Mouse (Mus musculus): ENCODE measurements around the gene Pemt. TPM values are rescaled to one million over a fixed set of nuclear protein-coding genes. Genes with fewer than 3 reads are reported as not detected.
"Not testable (repeated sequence)": the region's sequence is repeated elsewhere in the genome, so short reads cannot be mapped to it uniquely, and the experiment has no call there.

The Pemt gene
- polyA plus RNA-seq, 1 experiment from 2014 or later = 17.6 TPM

DNA sequence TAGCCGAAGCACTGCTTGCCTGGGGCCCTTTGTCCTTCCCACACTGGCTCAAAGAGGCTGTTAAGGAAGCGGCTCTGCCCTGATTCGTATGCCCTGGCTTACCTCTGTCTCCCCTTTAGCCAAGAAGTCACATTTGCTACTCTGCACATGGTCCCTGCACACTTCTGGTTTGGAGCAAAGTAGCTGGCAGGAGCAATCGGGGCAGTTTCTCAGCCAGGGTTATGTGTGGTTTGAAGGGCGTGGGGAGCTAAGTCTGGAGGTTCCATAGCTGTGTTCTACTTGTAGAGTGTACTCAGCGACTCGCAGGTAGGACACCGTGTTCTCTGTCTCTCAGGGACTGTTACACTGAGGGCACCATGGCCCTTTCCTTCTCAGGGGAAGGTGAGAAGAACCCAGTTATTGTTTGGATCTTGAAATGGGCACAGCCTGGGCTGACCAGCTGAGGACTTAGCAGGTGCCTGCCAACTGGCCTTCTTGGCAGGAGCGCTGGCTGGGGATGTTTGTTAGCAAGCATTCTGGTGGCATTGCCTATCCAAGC lies 84.9 kb downstream of the Pemt start:
- Histone ChIP-seq H3K36me3 (ENCODE audit: control insufficient read depth, insufficient read depth, low read length) (peaks cover 2% of the 10 kb centered on the region; the same call in 1 of the 2 replicates), H3K27ac (ENCODE audit: low read depth, low read length) (peak overlapping the region; percentile 84), H3K9me3 (replicated peaks; ENCODE audit: control insufficient read depth, low read length) (no peaks in the 10 kb centered on the region), H3K27me3 (ENCODE audit: control insufficient read depth, insufficient read depth, low read length) (0 out of 2 replicates have a peak, but pooled peaks cover 4% of the 10 kb centered on the region), H3K4me1 (ENCODE audit: control insufficient read depth, insufficient read depth, low read length) (peaks cover 58% of the 10 kb centered on the region), H3K9ac (ENCODE audit: low read depth, low read length) (peak overlapping the region; percentile 61), H3K4me2 (peak overlapping the region; percentile 33), H3K4me3 (ENCODE audit: low read depth, low read length) (no peak overlapping the region)
- 64% methylated on average over 9 of the region's 9 CpGs for WGBS (ENCODE audit: insufficient replicate concordance)
- no peak for ATAC-seq (replicated peaks; ENCODE audit: insufficient number of reproducible peaks, low FRiP score, low TSS enrichment)

DNA sequence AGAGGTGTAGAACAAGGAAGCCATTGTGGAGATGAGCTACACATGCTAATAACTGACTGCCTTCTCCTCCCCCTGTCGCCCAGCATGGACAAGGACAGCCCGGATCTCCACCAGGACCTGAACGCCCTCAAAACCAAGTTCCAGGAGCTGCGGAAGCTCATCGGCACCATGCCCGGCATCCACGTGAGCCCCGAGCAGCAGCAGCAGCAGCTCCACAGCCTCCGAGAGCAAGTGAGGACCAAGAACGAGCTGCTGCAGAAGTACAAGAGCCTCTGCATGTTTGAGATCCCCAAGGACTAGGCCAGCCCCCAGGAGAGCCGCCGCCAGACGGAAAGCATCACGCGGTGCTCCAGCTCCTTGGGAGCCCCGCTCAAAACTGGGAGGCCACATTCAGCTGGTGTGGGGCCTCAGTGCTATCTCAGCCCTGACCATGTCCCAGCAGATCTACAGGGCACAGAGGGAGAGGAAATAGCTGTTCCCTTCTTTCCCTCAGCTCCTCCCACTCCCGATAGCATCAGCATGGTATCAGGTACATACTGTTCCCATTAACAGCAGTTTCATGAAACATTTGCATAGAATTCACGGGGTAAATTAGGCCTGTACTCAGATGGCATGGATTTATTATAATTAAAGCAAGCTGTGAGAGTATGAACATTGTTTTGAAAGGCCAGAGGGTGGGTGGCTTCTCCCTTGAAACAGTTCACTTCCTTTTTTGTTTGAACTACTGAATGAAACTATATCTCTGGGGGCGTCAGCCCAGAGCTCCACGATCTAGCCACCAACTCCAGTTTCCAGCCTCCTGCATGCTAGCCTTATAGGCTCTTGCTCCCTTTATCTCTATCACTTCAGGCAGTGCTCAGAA lies 85.6 kb downstream of the Pemt start:
- Histone ChIP-seq H3K4me1 (ENCODE audit: control insufficient read depth, insufficient read depth, low read length) (peaks cover 53% of the 10 kb centered on the region), H3K27ac (ENCODE audit: low read depth, low read length) (peak overlapping the region; percentile 84), H3K9me3 (replicated peaks; ENCODE audit: control insufficient read depth, low read length) (no peaks in the 10 kb centered on the region), H3K27me3 (ENCODE audit: control insufficient read depth, insufficient read depth, low read length) (0 out of 2 replicates have a peak, but pooled peaks cover 4% of the 10 kb centered on the region), H3K4me2 (peak overlapping the region; percentile 33), H3K4me3 (ENCODE audit: low read depth, low read length) (no peak overlapping the region), H3K36me3 (ENCODE audit: control insufficient read depth, insufficient read depth, low read length) (peaks cover 5% of the 10 kb centered on the region; the same call in 1 of the 2 replicates), H3K9ac (ENCODE audit: low read depth, low read length) (peak overlapping the region; percentile 24; the same call in 1 of the 2 replicates)
- 59% methylated on average over 20 of the region's 20 CpGs for WGBS (ENCODE audit: insufficient replicate concordance)
- no peak for ATAC-seq (replicated peaks; ENCODE audit: insufficient number of reproducible peaks, low FRiP score, low TSS enrichment)

DNA sequence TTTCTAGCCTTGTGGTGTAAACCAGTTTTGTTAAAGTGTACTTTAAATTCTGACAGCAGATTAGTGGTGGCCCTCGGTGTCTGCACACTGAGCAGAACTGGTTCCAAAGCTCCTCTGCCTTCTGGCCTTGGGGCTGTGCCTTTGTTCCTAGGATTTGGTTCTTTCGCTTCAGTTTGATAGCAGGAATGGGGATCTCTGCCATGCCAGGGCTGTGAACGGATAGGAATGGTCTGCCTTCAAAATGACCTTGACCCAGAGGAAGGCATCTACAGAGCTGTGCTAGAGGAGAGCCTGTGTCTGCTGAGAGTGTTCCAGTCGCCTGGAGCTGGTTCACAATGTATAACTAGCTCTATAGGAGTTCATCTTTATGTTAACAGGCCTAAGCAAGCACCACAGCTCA lies 86.8 kb downstream of the Pemt start:
- Histone ChIP-seq H3K9ac (ENCODE audit: low read depth, low read length) (no peak overlapping the region), H3K4me1 (ENCODE audit: control insufficient read depth, insufficient read depth, low read length) (peaks cover 46% of the 10 kb centered on the region), H3K36me3 (ENCODE audit: control insufficient read depth, insufficient read depth, low read length) (peaks cover 5% of the 10 kb centered on the region; the same call in 1 of the 2 replicates), H3K27me3 (ENCODE audit: control insufficient read depth, insufficient read depth, low read length) (0 out of 2 replicates have a peak, but pooled peaks cover 3% of the 10 kb centered on the region), H3K27ac (ENCODE audit: low read depth, low read length) (peak overlapping the region; percentile 84), H3K4me3 (ENCODE audit: low read depth, low read length) (no peak overlapping the region), H3K9me3 (replicated peaks; ENCODE audit: control insufficient read depth, low read length) (no peaks in the 10 kb centered on the region), H3K4me2 (no peak overlapping the region)
- WGBS (ENCODE audit: insufficient replicate concordance) = 55% methylated on average over 4 of the region's 4 CpGs
- ATAC-seq (replicated peaks; ENCODE audit: insufficient number of reproducible peaks, low FRiP score, low TSS enrichment) = no peak

DNA sequence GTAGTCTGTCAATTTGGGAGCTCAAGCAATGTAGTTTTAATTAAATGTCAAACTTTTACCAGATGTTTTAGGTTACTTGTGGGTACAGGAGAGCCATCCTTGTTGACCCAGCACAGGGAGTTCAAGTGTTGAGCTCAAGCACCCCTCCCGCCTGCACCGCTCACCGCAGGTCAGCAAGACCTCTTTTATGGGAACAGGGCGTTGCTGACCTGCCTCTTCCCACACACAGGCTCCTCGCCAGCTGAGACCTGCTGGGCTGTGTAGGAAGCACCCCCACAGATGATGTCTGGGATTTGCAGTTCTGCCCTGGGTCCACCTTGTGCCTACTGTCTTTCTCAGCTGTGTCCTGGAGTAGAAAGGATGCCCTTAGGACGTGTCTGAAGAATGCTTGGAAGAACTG lies 89.5 kb downstream of the Pemt start:
- no peak for ATAC-seq (replicated peaks; ENCODE audit: insufficient number of reproducible peaks, low FRiP score, low TSS enrichment)
- no peak overlapping the region for H3K4me2 ChIP-seq
- no peak overlapping the region for H3K27ac ChIP-seq (ENCODE audit: low read depth, low read length)
- no peak overlapping the region for H3K9ac ChIP-seq (ENCODE audit: low read depth, low read length)
- 75% methylated on average over 6 of the region's 6 CpGs for WGBS (ENCODE audit: insufficient replicate concordance)
- peaks cover 28% of the 10 kb centered on the region for H3K4me1 ChIP-seq (ENCODE audit: control insufficient read depth, insufficient read depth, low read length)
- H3K9me3 ChIP-seq (replicated peaks; ENCODE audit: control insufficient read depth, low read length) = no peaks in the 10 kb centered on the region
- H3K36me3 ChIP-seq (ENCODE audit: control insufficient read depth, insufficient read depth, low read length) = peaks cover 5% of the 10 kb centered on the region; the same call in 1 of the 2 replicates
- H3K27me3 ChIP-seq (ENCODE audit: control insufficient read depth, insufficient read depth, low read length) = no peaks in the 10 kb centered on the region
- H3K4me3 ChIP-seq (ENCODE audit: low read depth, low read length) = no peak overlapping the region

DNA sequence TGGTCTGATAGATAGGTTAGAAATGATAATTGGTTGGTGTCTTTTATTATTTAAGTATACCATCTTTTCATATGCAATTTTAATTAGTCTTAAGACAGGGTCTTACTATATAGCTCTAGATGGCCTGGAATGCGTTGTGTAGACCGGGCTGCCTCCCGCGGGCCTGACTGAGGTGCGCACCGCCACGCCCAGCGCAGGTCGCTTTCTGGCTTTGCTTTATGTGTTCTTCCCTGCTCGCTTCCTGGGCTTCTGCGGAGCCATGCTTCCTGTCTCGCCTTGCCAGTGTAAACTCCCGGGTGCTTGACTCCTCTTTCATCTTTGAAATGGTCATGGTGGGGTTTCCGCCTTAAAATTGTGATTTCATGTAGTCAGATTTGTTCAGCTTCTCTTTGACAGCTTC lies 93.4 kb downstream of the Pemt start:
- Histone ChIP-seq H3K9ac (ENCODE audit: low read depth, low read length) (no peak overlapping the region), H3K27me3 (ENCODE audit: control insufficient read depth, insufficient read depth, low read length) (no peaks in the 10 kb centered on the region), H3K4me3 (ENCODE audit: low read depth, low read length) (no peak overlapping the region), H3K36me3 (ENCODE audit: control insufficient read depth, insufficient read depth, low read length) (peaks cover 3% of the 10 kb centered on the region; the same call in 1 of the 2 replicates), H3K27ac (ENCODE audit: low read depth, low read length) (no peak overlapping the region), H3K4me1 (ENCODE audit: control insufficient read depth, insufficient read depth, low read length) (peaks cover 11% of the 10 kb centered on the region), H3K9me3 (replicated peaks; ENCODE audit: control insufficient read depth, low read length) (no peaks in the 10 kb centered on the region), H3K4me2 (no peak overlapping the region)
- no peak for ATAC-seq (replicated peaks; ENCODE audit: insufficient number of reproducible peaks, low FRiP score, low TSS enrichment)
- WGBS (ENCODE audit: insufficient replicate concordance) = 82% methylated on average over 14 of the region's 14 CpGs

DNA sequence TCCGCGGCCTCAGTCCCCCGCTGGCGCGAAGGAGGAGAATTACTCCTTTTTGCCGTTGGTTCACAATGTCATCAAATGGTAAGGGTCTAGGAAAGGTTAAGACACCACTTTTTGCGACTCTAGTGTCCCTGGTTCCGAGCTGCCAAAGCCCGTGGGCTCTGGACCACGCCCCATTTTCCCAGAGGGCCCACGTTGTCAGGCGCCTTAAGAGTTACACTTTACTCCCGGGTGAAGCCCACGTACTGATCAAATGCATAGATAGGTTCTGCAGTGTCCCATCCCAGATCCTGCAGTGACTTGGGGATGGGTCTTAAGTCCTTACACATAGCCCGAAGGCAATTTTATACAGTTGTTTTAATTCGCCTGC lies 97.9 kb downstream of the Pemt start:
- no peaks in the 10 kb centered on the region for H3K27me3 ChIP-seq (ENCODE audit: control insufficient read depth, insufficient read depth, low read length)
- 2% methylated on average over 16 of the region's 16 CpGs for WGBS (ENCODE audit: insufficient replicate concordance)
- no peaks in the 10 kb centered on the region for H3K9me3 ChIP-seq (replicated peaks; ENCODE audit: control insufficient read depth, low read length)
- peak overlapping the region; percentile 69 for H3K4me2 ChIP-seq
- ATAC-seq (replicated peaks; ENCODE audit: insufficient number of reproducible peaks, low FRiP score, low TSS enrichment) = 0 out of 2 replicates have a peak, but pooled peaks have one; percentile 62
- H3K4me3 ChIP-seq (ENCODE audit: low read depth, low read length) = peak overlapping the region; percentile 99
- H3K36me3 ChIP-seq (ENCODE audit: control insufficient read depth, insufficient read depth, low read length) = no peaks in the 10 kb centered on the region; the same call in 1 of the 2 replicates
- peak overlapping the region; percentile 62 for H3K27ac ChIP-seq (ENCODE audit: low read depth, low read length)
- peaks cover 11% of the 10 kb centered on the region; the same call in 1 of the 2 replicates for H3K4me1 ChIP-seq (ENCODE audit: control insufficient read depth, insufficient read depth, low read length)
- H3K9ac ChIP-seq (ENCODE audit: low read depth, low read length) = peak overlapping the region; percentile 99

DNA sequence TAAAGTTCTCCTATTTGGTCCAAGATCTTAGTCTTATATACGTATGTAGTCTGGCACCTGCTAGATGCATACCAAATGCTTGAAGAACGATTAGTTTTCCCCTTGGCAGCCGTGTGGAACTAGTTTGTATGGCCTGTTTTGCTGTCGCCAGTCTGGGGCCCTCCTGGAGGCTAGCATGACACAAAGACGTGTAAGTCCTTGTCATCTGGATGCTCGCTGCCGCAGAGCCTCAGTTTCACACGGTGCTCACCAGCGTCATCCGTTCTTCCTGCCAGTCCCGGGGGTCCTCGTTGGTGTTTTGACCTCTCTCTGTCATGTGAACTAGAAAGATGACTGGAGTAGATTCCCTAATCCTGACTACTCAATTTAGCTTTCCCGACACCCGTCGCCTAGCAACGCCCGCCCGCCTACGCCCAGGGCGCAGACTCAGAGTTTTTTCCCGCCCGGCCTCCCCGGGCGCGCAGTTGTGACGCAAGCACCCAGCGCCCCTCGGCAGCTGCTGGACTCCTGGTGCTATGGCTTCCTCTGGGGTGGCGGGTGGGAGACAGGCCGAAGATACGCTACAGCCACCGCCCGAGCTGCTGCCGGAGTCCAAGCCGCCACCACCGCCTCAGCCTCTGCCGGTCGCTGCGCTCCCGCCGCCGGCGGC lies 98.4 kb downstream of the Pemt start, which contains the start of gene Med9:
Gene Med9 (plus strand): TSS at position 455 of the 649 bp plus-strand sequence.
- Histone ChIP-seq H3K4me3 (ENCODE audit: low read depth, low read length) (peak within 1 kb of the TSS; percentile 99), H3K36me3 (ENCODE audit: control insufficient read depth, insufficient read depth, low read length) (no peaks in the 10 kb centered on the region; the same call in 1 of the 2 replicates), H3K27me3 (ENCODE audit: control insufficient read depth, insufficient read depth, low read length) (no peaks in the 10 kb centered on the region), H3K27ac (ENCODE audit: low read depth, low read length) (peak within 1 kb of the TSS; percentile 62), H3K4me2 (peak within 1 kb of the TSS; percentile 69), H3K9me3 (replicated peaks; ENCODE audit: control insufficient read depth, low read length) (no peaks in the 10 kb centered on the region), H3K9ac (ENCODE audit: low read depth, low read length) (peak within 1 kb of the TSS; percentile 99), H3K4me1 (ENCODE audit: control insufficient read depth, insufficient read depth, low read length) (peaks cover 11% of the 10 kb centered on the region; the same call in 1 of the 2 replicates)
- ATAC-seq (replicated peaks; ENCODE audit: insufficient number of reproducible peaks, low FRiP score, low TSS enrichment) = peak; percentile 93
- 1% methylated on average over 43 of the region's 43 CpGs for WGBS (ENCODE audit: insufficient replicate concordance)

DNA sequence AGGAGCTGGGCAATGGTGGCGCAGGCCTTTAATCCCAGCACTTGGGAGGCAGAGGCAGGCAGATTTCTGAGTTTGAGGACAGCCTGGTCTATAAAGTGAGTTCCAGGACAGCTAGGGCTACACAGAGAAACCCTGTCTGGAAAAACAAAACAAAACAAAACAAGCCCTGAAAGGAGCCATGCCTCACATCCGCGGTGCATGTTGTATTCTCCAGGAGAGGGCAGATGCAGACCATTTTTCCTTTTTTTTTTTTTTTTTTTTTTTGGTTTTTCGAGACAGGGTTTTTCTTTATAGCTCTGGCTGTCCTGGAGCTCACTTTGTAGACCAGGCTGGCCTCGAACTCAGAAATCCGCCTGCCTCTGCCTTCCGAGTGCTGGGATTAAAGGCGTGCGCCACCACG lies 101.4 kb downstream of the Pemt start:
- not testable (repeated sequence) for H3K4me2 ChIP-seq; H3K9me3 ChIP-seq (replicated peaks; ENCODE audit: control insufficient read depth, low read length); H3K36me3 ChIP-seq (ENCODE audit: control insufficient read depth, insufficient read depth, low read length); ATAC-seq (replicated peaks; ENCODE audit: insufficient number of reproducible peaks, low FRiP score, low TSS enrichment); H3K4me3 ChIP-seq (ENCODE audit: low read depth, low read length); H3K27me3 ChIP-seq (ENCODE audit: control insufficient read depth, insufficient read depth, low read length); H3K9ac ChIP-seq (ENCODE audit: low read depth, low read length); H3K27ac ChIP-seq (ENCODE audit: low read depth, low read length)
- peaks cover 13% of the 10 kb centered on the region; the same call in 1 of the 2 replicates for H3K4me1 ChIP-seq (ENCODE audit: control insufficient read depth, insufficient read depth, low read length)
- WGBS (ENCODE audit: insufficient replicate concordance) = 90% methylated on average over 9 of the region's 10 CpGs

Measured in heart, embryonic 11.5 days (tissue).